ENCODE assay signal across 8 mouse cellular contexts in the genomic region with DNA sequence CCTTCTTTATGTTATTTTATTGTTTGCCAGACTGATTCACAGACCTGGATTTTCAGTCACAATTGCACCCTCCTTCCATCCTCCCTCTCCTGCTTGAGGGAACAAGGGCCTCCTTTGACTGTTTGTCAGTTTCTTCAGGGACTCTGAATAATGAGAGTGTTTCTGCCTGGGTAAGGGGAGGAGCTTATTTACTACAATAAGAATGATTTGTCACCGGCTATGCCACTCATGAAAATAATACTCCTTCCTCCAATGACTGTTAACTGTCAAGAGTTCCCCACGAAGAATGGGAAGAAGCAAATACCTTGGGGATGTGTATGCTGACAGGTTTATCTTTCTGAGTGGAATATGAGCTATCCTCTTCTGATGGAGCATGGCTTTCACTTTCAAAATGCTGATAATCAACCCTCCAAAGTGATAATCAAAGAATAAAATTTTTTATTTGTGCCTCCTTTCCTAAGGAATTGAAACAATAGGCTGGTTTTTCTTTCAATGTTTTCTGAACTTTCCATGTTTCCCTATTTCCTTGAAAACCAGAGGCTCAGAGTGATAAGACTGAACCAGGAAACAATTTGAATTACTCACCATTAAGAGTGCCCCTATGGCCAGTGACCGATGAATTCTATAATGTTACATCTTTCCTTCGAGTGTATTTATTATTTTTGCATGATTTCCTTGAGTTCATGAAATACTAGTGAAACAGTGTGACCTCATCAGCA.
A peak's percentile ranks its signal among the peaks of the same experiment; 100 is the strongest.
DNase-seq lines count a peak whose midpoint lies in the region; ATAC-seq lines count a peak whose summit lies in the region.

No protein-coding gene starts in this region.

- no peaks in the 10 kb centered on the region for H3K4me1 ChIP-seq in heart, embryonic 10.5 days
- H3K4me1 ChIP-seq in forebrain, embryonic 16.5 days (replicated peaks; ENCODE audit: control insufficient read depth, insufficient read depth, low read length), result no peaks in the 10 kb centered on the region

- DNase-seq in heart, adult 18-20 months, result peak; percentile 26 to 30
- no peak for DNase-seq in heart, embryonic 10.5 days (ENCODE audit: low spot score)
- peak; percentile 45 for DNase-seq in CD4-positive, CD25-positive, alpha-beta regulatory T cell, adult 2 months (ENCODE audit: low read depth, low spot score)
- DNase-seq in cerebellum, postnatal 14 days, result no peak
- no peak for DNase-seq in B cell, adult 2 months
- DNase-seq in frontal cortex, adult 2 months (ENCODE audit: extremely low spot score in 1 of 2, low spot score in 1 of 2), result no peak

- H3K9ac ChIP-seq in forebrain, embryonic 16.5 days (replicated peaks; ENCODE audit: low read depth, low read length), result no peak overlapping the region

- no peak overlapping the region for H3K27ac ChIP-seq in heart, embryonic 10.5 days
- no peak overlapping the region for H3K27ac ChIP-seq in forebrain, embryonic 16.5 days (ENCODE audit: low read length)
- H3K27ac ChIP-seq in macrophage, result peak overlapping the region; percentile 69

- H3K27me3 ChIP-seq in heart, embryonic 10.5 days (ENCODE audit: insufficient read depth, poor library complexity, severe bottlenecking), result no peaks in the 10 kb centered on the region
- no peaks in the 10 kb centered on the region for H3K27me3 ChIP-seq in forebrain, embryonic 16.5 days (replicated peaks; ENCODE audit: control insufficient read depth, insufficient read depth, low read length)

- H3K4me3 ChIP-seq in heart, embryonic 10.5 days, result no peak overlapping the region
- H3K4me3 ChIP-seq in forebrain, embryonic 16.5 days (replicated peaks; ENCODE audit: low read length), result no peak overlapping the region
- peak overlapping the region; percentile 5; the same call in 1 of the 2 replicates for H3K4me3 ChIP-seq in macrophage (ENCODE audit: inconsistent target)

- H3K79me2 ChIP-seq in macrophage (ENCODE audit: inconsistent target), result no peaks in the 10 kb centered on the region

- no peak overlapping the region for H3K4me2 ChIP-seq in forebrain, embryonic 16.5 days (ENCODE audit: low read length)

- no peaks in the 10 kb centered on the region for H3K9me3 ChIP-seq in heart, embryonic 10.5 days
- H3K9me3 ChIP-seq in forebrain, embryonic 16.5 days (ENCODE audit: control insufficient read depth, low read length), result no peaks in the 10 kb centered on the region

- 43% methylated on average over 4 of the region's 4 CpGs for WGBS in heart, embryonic 10.5 days
- WGBS in forebrain, embryonic 16.5 days, result 62% methylated on average over 4 of the region's 4 CpGs
- 6% methylated on average over 4 of the region's 4 CpGs for WGBS in macrophage (ENCODE audit: missing documents)

- H3K36me3 ChIP-seq in heart, embryonic 10.5 days, result no peaks in the 10 kb centered on the region
- H3K36me3 ChIP-seq in forebrain, embryonic 16.5 days (ENCODE audit: control insufficient read depth, insufficient read depth), result no peaks in the 10 kb centered on the region
- H3K36me3 ChIP-seq in macrophage (ENCODE audit: inconsistent target), result no peaks in the 10 kb centered on the region

- peak; percentile 64; the same call in 1 of the 2 replicates for ATAC-seq in forebrain, embryonic 16.5 days

Comparison
In these comparisons a context has a peak if more than half of its experiments do, and no peak if none do; other contexts are left out.
1. DNase-seq: peak in heart, adult 18-20 months (2 of 2) and CD4-positive, CD25-positive, alpha-beta regulatory T cell, adult 2 months (single experiment); none in heart, embryonic 10.5 days (single experiment), cerebellum, postnatal 14 days (0 of 2), B cell, adult 2 months (0 of 2) and frontal cortex, adult 2 months (0 of 2).